Mouse (Mus musculus) thymus, postnatal 36 days (tissue): ENCODE data around the gene Abtb1.

ENCODE experiments used
- DNase-seq, 2 experiments: peaks; one replicate each; pipeline ENCODE4 v3.0.0; 2022; ENCODE audit warnings: mixed read lengths in 2 of 2

Abtb1 gene

GRCm38 (mm10) chr6:88854509-88854908 is 12.7 kb upstream of the Abtb1 start:
- DNase-seq = no peak

- DNase-seq = no peak
Observed at GRCm38 (mm10) chr6:88850034-88850433, 8.2 kb upstream of the Abtb1 start.

DNA sequence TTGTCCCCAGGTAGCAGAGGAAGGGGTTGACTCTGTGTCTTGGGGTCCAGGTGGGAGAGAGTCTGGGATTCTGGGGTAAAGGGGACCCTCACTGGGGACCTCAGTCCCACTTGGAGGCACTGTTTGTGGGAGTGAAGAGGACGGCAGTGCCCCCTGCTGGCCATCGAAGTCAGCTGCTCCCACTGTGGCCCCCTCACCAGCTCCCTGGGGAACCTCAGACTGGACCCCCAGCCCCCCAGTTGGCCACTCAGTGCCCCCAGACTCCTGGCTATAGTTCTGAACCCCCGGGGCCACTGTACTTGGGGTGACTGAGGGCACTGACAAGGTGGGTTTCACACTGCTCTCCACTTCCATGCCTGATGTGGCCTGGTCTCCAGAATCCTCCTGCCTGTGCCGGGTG is 7.5 kb upstream of the Abtb1 start:
- peak; percentile 46 to 47 for DNase-seq

DNA sequence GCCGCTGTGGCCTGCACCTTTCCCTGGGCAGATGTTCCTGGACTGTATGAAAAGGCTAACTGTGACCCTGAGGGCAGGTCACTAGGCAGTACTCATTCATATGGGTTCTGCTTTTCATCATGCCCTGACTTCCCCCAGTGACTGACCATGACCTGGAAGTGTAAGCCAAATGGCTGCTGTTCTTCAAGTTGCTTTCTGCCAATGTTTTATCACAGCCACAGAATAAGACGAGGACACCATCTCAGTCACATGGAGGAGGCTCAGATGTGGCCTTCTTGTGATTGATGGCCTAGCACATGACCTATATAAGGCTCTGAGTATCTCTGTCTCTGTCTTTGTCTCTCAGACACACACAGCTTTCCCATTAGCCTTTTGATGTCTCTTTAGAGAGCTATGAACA is 5.8 kb upstream of the Abtb1 start:
- no peak for DNase-seq

DNA sequence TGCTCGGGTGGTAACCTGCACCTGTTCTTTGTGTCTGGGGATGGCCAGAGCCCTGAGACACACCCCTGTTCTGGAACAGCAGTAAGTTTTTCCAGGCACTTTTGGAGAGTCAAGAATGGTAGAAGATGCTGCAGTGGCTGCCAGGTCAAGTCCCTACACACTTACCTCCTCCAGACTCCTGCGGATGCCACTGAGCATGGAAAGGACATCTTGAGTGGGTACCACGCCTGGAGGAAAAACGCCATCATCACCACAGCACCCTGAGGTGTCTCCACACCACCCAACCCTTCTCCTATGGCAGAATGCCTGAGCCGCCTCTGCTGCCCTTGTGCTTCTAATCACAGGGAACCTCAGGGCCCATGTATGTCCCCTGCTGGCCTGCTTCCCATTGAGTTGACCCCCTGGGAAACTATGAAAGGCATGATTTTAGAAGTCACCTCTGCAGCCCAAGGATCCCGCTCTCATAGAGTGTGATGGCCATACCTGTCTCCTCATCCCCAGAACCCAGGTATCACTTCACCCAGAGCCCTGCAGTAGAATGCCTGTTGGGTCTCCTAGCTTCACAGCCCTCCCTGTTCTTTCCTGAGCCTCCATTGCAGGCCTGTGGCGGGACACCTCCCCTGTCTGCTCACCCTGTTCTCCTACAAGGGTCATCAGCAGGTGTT is 3.2 kb upstream of the Abtb1 start:
- no peak for DNase-seq

GRCm38 (mm10) chr6:88843781-88844725 is 2.3 kb upstream of the Abtb1 start:
- no peak for DNase-seq

DNA sequence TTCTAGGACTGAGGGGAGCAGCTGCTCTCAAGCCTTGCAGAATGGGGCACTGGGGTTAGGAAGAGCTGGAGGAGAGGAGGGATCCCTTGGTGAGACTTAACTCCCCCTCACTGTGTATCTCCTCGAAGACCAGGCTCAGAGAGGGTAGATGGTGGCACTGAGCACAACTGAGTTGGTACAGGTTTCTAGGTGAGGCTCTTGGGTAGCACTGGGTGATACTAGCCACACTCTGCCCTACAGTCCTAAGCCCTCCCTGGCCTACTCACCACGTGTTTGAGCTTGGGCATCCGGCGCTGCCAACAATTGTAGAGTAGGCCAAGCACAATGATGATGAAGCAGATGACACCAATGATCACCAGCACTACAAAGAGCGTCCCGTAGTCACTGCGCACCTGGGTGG is 1.5 kb upstream of the Abtb1 start:
- no peak for DNase-seq

GRCm38 (mm10) chr6:88842731-88843151 is 957 bp upstream of the Abtb1 start:
- DNase-seq = peak in 1 of 2 experiments; percentile 41

GRCm38 (mm10) chr6:88841514-88841780 is 337 bp downstream of the Abtb1 start:
- no peak for DNase-seq

DNA sequence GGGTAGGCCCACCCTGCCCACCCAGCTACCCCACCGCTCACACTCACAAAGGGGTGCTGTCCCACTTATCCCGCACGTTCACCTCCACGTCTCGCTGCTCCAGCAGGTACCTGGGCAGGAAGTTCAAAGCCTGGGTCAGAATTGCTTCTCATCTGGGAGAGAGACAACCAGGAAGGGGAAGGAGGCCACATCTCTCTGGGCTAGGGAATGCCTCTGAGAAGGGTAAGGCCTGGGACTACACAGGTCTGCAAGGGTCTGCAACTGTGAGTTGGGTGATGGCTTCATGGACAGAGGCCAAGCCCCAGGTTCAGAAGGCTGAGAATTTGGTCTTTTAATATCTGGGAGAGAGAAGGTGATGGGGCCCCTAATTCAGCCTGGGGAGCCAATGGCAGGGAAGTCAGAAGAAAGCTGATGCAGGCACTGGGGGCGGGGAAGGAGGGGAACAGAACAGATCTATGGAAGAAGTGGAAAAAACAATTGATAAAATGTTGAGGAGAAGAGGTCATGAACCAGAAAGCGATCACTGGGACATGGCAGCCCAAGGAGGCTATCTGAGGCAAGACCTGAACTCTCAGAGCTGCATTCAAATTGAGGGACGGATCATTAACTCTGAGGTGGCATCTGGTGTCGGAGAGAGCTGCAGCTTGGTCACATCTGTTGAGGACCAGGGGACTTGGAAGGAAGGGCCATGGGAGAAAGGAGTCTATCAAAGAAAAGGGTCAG is 832 bp downstream of the Abtb1 start:
- DNase-seq = no peak

DNA sequence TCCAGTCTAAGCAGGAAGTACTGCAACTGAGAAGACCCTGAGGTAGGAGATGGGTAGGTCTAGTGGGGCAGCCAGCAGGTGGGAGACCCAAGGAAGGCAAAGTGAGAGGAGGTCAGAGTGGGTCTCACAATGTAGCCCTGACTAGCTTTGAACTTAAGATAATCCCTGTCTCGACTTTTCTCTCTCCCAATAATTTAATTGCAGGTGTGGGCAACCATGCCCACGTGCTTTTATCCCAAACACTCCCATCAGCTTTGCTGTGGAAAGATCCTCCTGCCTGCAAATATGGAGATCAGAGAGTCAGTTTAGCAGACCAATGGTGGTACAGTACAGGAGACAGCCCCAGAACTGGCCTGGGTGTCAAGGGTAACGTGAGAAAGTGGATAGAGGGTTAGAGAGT is 1.6 kb downstream of the Abtb1 start:
- no peak for DNase-seq

DNA sequence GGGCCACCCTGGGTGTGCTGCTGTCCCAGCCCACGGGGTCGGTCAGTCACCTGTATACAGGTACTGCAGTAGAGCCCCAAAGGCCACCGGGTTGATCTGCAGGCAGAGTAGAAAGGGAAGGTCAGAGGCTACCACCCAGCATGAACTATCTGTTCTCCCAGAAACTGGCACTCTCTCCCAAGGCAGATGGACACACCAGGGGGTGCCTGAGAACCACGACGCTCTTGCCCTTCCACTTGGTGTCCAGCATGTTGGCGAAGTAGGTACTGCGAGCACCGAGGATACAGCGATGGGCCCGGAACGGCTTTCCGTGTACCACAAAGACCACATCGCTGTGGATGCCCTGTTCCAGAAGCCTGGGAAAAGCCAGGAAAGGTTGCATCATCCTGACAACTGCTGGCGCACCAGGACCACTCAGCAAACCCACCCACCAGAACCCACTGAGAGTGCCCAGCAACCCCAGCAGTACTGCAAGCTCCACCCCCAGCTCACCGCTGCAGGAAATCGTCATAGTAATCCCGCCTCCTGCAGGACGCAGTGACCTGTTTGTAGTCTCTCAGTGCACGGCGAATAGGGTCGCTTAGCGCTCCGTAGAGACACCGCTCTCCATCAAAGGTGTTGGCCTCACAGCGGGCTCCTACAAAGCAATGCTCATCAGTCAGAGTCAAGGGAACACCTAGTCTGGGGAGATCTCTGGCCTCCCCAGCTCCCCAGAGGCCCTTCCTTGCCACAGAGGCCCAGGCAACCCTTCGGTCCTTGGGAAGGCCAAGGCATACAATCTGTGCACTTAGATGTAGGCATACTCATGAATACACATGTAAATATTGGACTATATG is 2.4 kb downstream of the Abtb1 start:
- no peak for DNase-seq

GRCm38 (mm10) chr6:88838613-88839012 is 3.2 kb downstream of the Abtb1 start:
- no peak for DNase-seq

GRCm38 (mm10) chr6:88837999-88838398 is 3.8 kb downstream of the Abtb1 start:
- DNase-seq = no peak

DNA sequence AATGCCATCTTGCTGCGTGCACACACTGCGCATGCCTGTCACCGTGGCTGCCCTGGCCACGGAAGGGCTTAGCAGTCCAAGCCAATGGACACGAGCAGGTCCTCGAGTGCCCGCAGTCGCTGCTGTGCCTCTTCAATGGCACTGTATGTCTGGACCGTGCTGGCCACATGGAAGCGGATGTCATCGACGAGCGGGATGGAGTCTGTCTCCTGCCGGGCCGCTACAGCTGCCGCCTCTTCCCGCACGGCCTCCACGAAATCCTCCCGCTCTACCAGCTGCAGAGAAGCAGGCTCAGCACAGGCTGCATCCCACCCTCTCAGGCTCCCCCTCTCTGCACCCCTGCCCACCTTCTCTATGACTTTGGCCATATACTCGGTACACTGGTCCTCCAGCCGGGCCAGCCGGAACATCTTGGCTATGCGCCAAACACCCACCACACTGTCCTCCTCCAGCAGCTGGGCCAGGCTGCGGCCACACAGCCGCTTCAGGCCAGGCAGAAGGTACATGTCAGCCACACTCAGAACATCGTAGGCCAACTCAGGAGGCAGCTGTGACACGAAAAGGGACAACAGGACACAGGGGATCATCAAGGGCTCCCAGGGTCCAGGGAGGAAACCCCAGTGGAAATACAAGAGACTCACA is 5.5 kb downstream of the Abtb1 start:
- no peak for DNase-seq

DNA sequence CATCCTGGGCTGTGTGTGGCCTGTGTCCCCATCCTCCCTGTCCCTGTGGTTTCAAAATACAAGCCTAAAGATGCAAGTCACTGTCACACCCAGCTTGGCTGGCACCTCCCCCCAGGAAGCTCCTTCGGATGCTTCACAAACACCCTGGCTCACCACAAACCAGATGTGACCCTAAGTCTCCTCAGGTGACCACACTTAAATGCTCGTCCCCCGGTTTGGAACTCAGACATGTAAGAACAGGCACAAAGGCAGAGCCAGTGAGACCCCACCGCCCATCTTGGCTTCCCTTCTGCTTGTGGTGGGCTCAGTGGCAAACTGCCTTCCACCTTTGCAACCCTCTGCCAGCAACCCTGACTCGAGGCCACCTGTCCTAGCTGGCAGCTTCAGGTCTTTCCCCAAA is 6.7 kb downstream of the Abtb1 start:
- no peak for DNase-seq

DNA sequence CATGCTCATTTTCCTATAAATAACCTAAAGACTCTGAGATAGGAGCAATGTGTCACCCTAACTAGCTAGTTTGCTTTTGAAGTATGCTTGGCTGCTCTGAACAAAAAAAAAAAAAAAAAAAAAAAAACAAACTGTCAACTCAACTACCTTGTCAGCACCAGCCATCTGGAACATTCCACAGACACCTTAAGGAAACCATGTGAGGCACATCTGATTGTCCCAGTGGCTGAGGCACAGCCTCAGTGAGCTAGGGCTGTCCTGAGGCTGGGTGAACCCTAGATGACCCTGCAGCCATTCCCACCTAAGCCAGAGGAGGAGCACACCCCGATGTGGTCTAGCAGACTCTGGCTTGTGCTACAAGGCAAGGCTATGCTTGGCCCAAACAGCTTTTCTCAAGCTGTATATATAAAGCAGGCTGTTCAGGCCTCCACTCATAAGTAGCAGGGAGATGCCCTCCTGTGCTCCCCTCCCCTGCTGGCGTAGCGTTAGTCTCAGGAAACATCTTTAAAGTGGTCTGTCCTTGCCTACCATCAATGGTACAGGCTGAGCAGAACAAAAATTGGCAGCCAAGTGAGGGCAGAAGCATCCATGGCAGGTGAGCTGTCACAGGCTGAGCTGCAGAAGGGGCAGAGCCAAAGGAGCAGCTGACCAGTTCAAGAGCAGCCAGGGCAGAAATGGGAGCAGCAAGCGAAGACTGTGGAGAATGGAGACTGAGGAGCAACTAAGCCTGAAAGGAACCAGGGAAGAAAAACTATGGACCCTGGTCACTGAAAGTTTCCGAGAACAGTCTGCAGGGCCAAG is 8.2 kb downstream of the Abtb1 start:
- no peak for DNase-seq

GRCm38 (mm10) chr6:88832663-88833062 is 9.1 kb downstream of the Abtb1 start:
- no peak for DNase-seq

DNA sequence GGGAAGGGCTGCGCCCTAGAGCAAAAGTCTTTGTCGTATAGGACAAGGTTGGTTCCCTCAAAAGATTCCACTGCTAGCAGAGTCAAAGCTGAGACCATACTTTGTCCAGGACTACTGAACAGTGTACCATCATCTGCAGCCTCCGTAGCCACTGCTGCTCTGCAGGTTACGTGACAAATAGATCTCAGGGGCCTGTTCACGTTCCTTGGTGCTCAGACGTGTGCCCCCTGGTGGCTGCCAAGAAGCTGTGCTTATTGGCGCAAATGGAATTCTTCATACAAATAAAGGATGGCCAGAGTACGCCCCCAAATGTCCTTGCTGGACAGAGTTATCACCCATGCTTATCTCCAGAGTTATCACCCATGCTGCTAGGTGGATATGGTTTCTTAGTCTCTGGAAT is 10.3 kb downstream of the Abtb1 start:
- DNase-seq = peak; percentile 42 to 57

- DNase-seq = no peak
Observed at GRCm38 (mm10) chr6:88830112-88830702, 11.6 kb downstream of the Abtb1 start.

GRCm38 (mm10) chr6:88829579-88829978 is 12.2 kb downstream of the Abtb1 start:
- no peak for DNase-seq
